ENCODE assay signal across 14 mouse cellular contexts in the genomic region with DNA sequence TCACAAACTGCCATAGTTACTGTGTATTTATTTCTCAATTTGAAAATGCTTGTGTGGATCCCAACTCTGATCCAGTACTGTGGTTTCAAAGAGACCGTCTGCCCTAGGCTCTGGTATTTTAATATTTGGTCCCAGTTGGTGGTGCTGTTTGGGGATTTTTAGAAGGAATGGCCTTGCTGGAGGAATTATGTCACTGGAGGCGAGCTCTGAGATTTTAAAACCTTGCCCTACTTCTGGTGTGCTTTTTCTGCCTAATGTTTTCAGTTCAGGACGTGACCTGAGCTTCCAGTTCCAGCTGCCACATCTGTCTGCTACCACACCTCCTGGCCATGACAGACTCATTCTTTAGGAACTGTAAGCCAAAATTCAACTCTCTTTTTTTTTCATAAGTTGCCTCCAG.
DNase-seq lines count a peak whose midpoint lies in the region.
"Had no signal": no experiment of that assay in that cellular context is flagged by ENCODE, and none has a peak within 500 bp of the region (broad histone marks: within the 10 kb centered on the region; RNA-seq: fewer than 3 reads in every experiment).

No protein-coding gene starts in this region.

- peak; percentile 13 for DNase-seq in adrenal gland, adult 2 months
- no peak for DNase-seq in adrenal gland, adult 18-20 months (ENCODE audit: low spot score in 2 of 2)
- peak; percentile 11 for DNase-seq in adrenal gland, postnatal 10 days
- no peak for DNase-seq in adrenal gland, postnatal 25 days
- peak; percentile 61 for DNase-seq in adipocyte (ENCODE audit: low spot score)
- peak; percentile 29 for DNase-seq in brain, adult 2 months (ENCODE audit: low read depth, low spot score)
- DNase-seq in spleen, adult 12 weeks (ENCODE audit: low spot score): no peak
- DNase-seq: cerebellum, adult 11 months; cerebellum, adult 18-20 months; cerebellum, adult 8-10 months; cerebellum, adult 9-11 months; cerebellum, postnatal 14 days; cerebellum, postnatal 36 days; embryo, embryonic 11 days had no signal

Comparison
In these comparisons a context has a peak if more than half of its experiments do, and no peak if none do; other contexts are left out.
1. DNase-seq: peak in adrenal gland, adult 2 months (single experiment), adrenal gland, postnatal 10 days (single experiment), adipocyte (single experiment) and brain, adult 2 months (single experiment); none in adrenal gland, adult 18-20 months (0 of 2), adrenal gland, postnatal 25 days (single experiment) and spleen, adult 12 weeks (single experiment).